Mouse (Mus musculus) myocyte (in vitro differentiated cells): Measurements from ENCODE around the gene Trmt1. TPM values are rescaled to one million over a fixed set of nuclear protein-coding genes. Genes with fewer than 3 reads are reported as not detected.

ENCODE experiments used
- H3K27me3 ChIP-seq: one replicate; pipeline ENCODE4 v1.6.1; 2011; ENCODE audit not compliant: control insufficient read depth, insufficient read depth, insufficient read length
- H3K36me3 ChIP-seq: one replicate; pipeline ENCODE4 v1.6.1; 2011; ENCODE audit not compliant: control insufficient read depth, insufficient read depth
- H3K4me2 ChIP-seq: one replicate; pipeline ENCODE4 v1.6.1; 2011; ENCODE audit warnings: low read depth, control low read depth
- H3K4me3 ChIP-seq: one replicate; pipeline ENCODE4 v1.5.1; 2011; ENCODE audit warnings: mild to moderate bottlenecking, control low read depth, moderate library complexity
- H3K79me2 ChIP-seq: one replicate; pipeline ENCODE4 v1.6.1; 2011; ENCODE audit not compliant: control insufficient read depth, insufficient read depth
- H3ac ChIP-seq: one replicate; pipeline ENCODE4 v1.6.1; 2011; ENCODE audit not compliant: control insufficient read depth, insufficient read length
- CEBPB ChIP-seq: IDR thresholded peaks from 2 replicates; pipeline ENCODE4 v1.6.1; 2011; ENCODE audit warnings: mild to moderate bottlenecking, moderate library complexity; ENCODE audit not compliant: poor library complexity, insufficient read depth, severe bottlenecking
- E2F4 ChIP-seq: IDR thresholded peaks from one replicate; pipeline ENCODE4 v1.6.1; 2011; ENCODE audit warnings: mild to moderate bottlenecking, control low read depth, moderate library complexity; ENCODE audit not compliant: insufficient read depth
- MAX ChIP-seq: IDR thresholded peaks from one replicate; pipeline ENCODE4 v1.6.1; 2011; ENCODE audit warnings: low read depth, mild to moderate bottlenecking, control low read depth
- MYOD1 ChIP-seq, 3 experiments: IDR thresholded peaks; one replicate each; pipeline ENCODE4 v1.6.1; 2011; ENCODE audit warnings: control low read depth in 2 of 3, low read depth in 2 of 3, mild to moderate bottlenecking in 2 of 3, moderate library complexity in 1 of 3; ENCODE audit not compliant: insufficient read length in 2 of 3, control insufficient read depth in 1 of 3
- MYOG ChIP-seq, 3 experiments: IDR thresholded peaks; one replicate each; pipeline ENCODE4 v1.6.1; 2011; ENCODE audit warnings: control low read depth in 2 of 3, low read depth in 2 of 3, mild to moderate bottlenecking in 2 of 3; ENCODE audit not compliant: insufficient read length in 2 of 3, control insufficient read depth in 1 of 3, insufficient read depth in 1 of 3
- POLR2A ChIP-seq: IDR thresholded peaks from one replicate; pipeline ENCODE4 v1.6.1; 2011; ENCODE audit warnings: low read depth, mild to moderate bottlenecking, control low read depth, moderate library complexity; ENCODE audit not compliant: insufficient read length
- POLR2AphosphoS2 ChIP-seq: IDR thresholded peaks from one replicate; pipeline ENCODE4 v1.6.1; 2011; ENCODE audit warnings: low read depth, control low read depth; ENCODE audit not compliant: insufficient read length
- REST ChIP-seq: IDR thresholded peaks from one replicate; pipeline ENCODE4 v1.6.1; 2011; ENCODE audit warnings: mild to moderate bottlenecking, control low read depth, moderate library complexity; ENCODE audit not compliant: insufficient read depth, insufficient read length
- SRF ChIP-seq: IDR thresholded peaks from one replicate; pipeline ENCODE4 v1.6.1; 2011; ENCODE audit warnings: low read depth; ENCODE audit not compliant: control insufficient read depth, insufficient read length
- TCF12 ChIP-seq: IDR thresholded peaks from one replicate; pipeline ENCODE4 v1.6.1; 2011; ENCODE audit warnings: mild to moderate bottlenecking, control low read depth; ENCODE audit not compliant: poor library complexity, insufficient read depth, severe bottlenecking
- TCF3 ChIP-seq: IDR thresholded peaks from one replicate; pipeline ENCODE4 v1.6.1; 2011; ENCODE audit warnings: low read depth, control low read depth; ENCODE audit not compliant: insufficient read length
- USF1 ChIP-seq: IDR thresholded peaks from one replicate; pipeline ENCODE4 v1.6.1; 2011; ENCODE audit warnings: low read depth, mild to moderate bottlenecking, control low read depth, moderate library complexity
- polyA plus RNA-seq: library from polyadenylated mRNA; unstranded; fragments of >200 nt; fragmentation: generic; extraction: Trizol; gene quantifications from one replicate; pipeline ENCODE4 v1.2.1, GENCODE M21; 2012; ENCODE audit warnings: missing spikeins

The Trmt1 gene
- polyA plus RNA-seq, 1 experiment = 94.4 TPM

- Histone ChIP-seq H3K36me3 (no peaks in the 10 kb centered on the region), H3K27me3 (no peaks in the 10 kb centered on the region), H3K4me2 (no peak within 1 kb of the TSS), H3ac (no peak within 1 kb of the TSS), H3K4me3 (no peak within 1 kb of the TSS), H3K79me2 (no peaks in the 10 kb centered on the region)
- TF ChIP-seq REST = no peak
- no peak for TF ChIP-seq POLR2AphosphoS2
- TF ChIP-seq USF1 = no peak
- no peak for TF ChIP-seq MYOG (IDR thresholded peaks at IDR 0.05; ENCODE audit: control insufficient read depth in 1 of 3, insufficient read depth in 1 of 3, insufficient read length in 2 of 3, low read depth in 2 of 3)
- no peak for TF ChIP-seq TCF12
- TF ChIP-seq POLR2A = no peak
- TF ChIP-seq MYOD1 (IDR thresholded peaks at IDR 0.05; ENCODE audit: control insufficient read depth in 1 of 3, insufficient read length in 2 of 3, low read depth in 2 of 3) = no peak
Observed at GRCm38 (mm10) chr8:84700941-84701911, 15.1 kb downstream of the Trmt1 start, which contains the start of gene Lyl1. Gene Lyl1, plus strand, starts transcription at chr8:84701457.

GRCm38 (mm10) chr8:84702561-84702960 is 16.5 kb downstream of the Trmt1 start:
- Histone ChIP-seq H3K4me2 (no peak overlapping the region), H3K79me2 (no peaks in the 10 kb centered on the region), H3K36me3 (no peaks in the 10 kb centered on the region), H3K4me3 (no peak overlapping the region), H3K27me3 (no peaks in the 10 kb centered on the region), H3ac (no peak overlapping the region)
- no peak for TF ChIP-seq MYOD1 (IDR thresholded peaks at IDR 0.05; ENCODE audit: control insufficient read depth in 1 of 3, insufficient read length in 2 of 3, low read depth in 2 of 3)
- TF ChIP-seq SRF = no peak
- no peak for TF ChIP-seq USF1
- no peak for TF ChIP-seq CEBPB
- TF ChIP-seq MYOG (IDR thresholded peaks at IDR 0.05; ENCODE audit: control insufficient read depth in 1 of 3, insufficient read depth in 1 of 3, insufficient read length in 2 of 3, low read depth in 2 of 3) = no peak
- TF ChIP-seq E2F4 = no peak
- no peak for TF ChIP-seq MAX
- TF ChIP-seq POLR2AphosphoS2 = no peak
- TF ChIP-seq TCF12 = no peak
- TF ChIP-seq POLR2A = no peak
- no peak for TF ChIP-seq TCF3
- TF ChIP-seq REST = no peak

GRCm38 (mm10) chr8:84702963-84703465 is 16.9 kb downstream of the Trmt1 start:
- TF ChIP-seq MYOG (IDR thresholded peaks at IDR 0.05; ENCODE audit: control insufficient read depth in 1 of 3, insufficient read depth in 1 of 3, insufficient read length in 2 of 3, low read depth in 2 of 3) (no peak), TCF12 (no peak), USF1 (no peak), POLR2A (no peak), REST (no peak), CEBPB (no peak), E2F4 (no peak), SRF (no peak), TCF3 (no peak), MAX (no peak), MYOD1 (IDR thresholded peaks at IDR 0.05; ENCODE audit: control insufficient read depth in 1 of 3, insufficient read length in 2 of 3, low read depth in 2 of 3) (no peak), POLR2AphosphoS2 (no peak)
- H3K27me3 ChIP-seq = no peaks in the 10 kb centered on the region

GRCm38 (mm10) chr8:84703466-84704249 is 17.6 kb downstream of the Trmt1 start:
- Histone ChIP-seq H3ac (no peak overlapping the region), H3K4me3 (no peak overlapping the region), H3K27me3 (no peaks in the 10 kb centered on the region), H3K79me2 (no peaks in the 10 kb centered on the region), H3K4me2 (no peak overlapping the region), H3K36me3 (no peaks in the 10 kb centered on the region)
- TF ChIP-seq CEBPB (no peak), MAX (no peak), SRF (no peak), TCF12 (no peak), POLR2A (no peak), REST (no peak), MYOD1 (IDR thresholded peaks at IDR 0.05; ENCODE audit: control insufficient read depth in 1 of 3, insufficient read length in 2 of 3, low read depth in 2 of 3) (no peak), TCF3 (no peak), E2F4 (no peak), POLR2AphosphoS2 (no peak), USF1 (no peak), MYOG (IDR thresholded peaks at IDR 0.05; ENCODE audit: control insufficient read depth in 1 of 3, insufficient read depth in 1 of 3, insufficient read length in 2 of 3, low read depth in 2 of 3) (no peak)

More at GRCm38 (mm10) chr8:84702963-84703465, 16.9 kb downstream of the Trmt1 start:
- Histone ChIP-seq H3ac (no peak overlapping the region), H3K4me2 (no peak overlapping the region), H3K36me3 (no peaks in the 10 kb centered on the region), H3K79me2 (no peaks in the 10 kb centered on the region), H3K4me3 (no peak overlapping the region)
